Mouse (Mus musculus): ENCODE measurements around the gene Ttyh2.

GRCm38 (mm10) chr11:114679582-114679981 is 4.4 kb downstream of the Ttyh2 start:
- no peak for TF ChIP-seq GATA1 (IDR thresholded peaks at IDR 0.05; ENCODE audit: borderline replicate concordance, low read length)
- no peak for TF ChIP-seq FLI1 (IDR thresholded peaks at IDR 0.05; ENCODE audit: low read length)

Measured in megakaryocyte, embryonic 14.5 days (primary cell).